Mouse (Mus musculus) frontal cortex, postnatal 10 days (tissue): ENCODE data around the gene Nxph1.

Experiments used
- DNase-seq, 2 experiments: peaks; one replicate each; pipeline ENCODE4 v3.0.0; 2022; ENCODE audit warnings: low spot score in 2 of 2, mixed read lengths in 1 of 2

The Nxph1 gene

DNA sequence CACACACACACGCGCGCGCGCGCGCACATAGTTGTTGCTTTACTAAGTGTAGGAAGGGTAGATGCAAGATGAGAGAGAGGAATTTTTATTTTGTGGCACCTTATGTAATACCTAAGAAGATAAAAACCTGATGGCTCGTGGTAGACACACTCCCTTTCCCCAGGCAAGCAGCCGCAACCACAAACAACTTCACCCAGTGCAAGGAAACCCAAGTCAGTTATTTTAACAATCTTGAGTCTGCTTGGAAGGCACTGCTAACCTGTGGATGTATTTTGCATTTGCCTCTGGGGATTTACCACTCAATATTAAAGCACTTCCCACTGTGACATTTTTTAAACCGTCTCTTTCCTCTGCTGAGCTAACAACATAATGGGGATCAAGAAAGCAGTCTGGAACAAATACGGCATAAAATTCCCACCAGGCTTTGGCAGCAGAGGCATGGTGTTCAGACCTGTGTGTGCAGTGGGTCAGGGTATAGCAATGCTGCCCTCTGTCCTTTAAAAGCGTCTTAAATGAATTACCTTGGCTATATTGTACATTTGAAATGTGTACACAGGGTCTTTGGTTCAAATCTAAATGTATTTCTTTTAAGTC lies 176.2 kb downstream of the Nxph1 start:
- no peak for DNase-seq

DNA sequence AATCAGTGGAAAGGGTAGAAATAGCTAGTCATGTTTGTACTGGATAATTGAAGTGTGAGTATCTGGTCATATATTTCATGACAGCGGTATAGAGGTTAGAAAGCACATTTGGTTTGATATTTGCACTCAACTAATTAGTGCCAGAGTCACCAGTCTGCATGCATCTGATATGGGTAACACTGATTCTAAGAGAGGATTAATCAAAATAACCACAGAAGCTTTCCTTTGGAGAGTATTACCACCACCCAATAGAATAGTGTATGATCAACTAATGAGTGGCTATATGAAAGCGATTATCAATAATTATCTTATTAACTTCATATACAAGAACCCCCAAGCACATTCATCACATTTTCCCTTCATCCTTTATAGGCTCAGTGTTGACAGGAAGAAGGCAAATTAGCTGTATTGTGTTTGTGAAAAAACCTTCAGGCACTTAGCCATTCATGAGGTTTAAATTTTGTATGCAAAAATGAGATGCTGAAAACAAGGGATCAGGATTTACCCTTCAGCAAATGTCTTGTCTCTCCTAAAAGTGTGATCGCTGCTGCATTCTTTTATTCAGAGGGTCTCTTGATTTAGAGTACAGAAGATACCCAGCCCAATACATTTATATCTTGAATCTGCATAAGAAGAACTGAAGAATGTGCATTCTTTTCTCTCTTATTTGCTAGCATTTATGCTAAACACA lies 185.5 kb downstream of the Nxph1 start:
- DNase-seq = no peak

DNA sequence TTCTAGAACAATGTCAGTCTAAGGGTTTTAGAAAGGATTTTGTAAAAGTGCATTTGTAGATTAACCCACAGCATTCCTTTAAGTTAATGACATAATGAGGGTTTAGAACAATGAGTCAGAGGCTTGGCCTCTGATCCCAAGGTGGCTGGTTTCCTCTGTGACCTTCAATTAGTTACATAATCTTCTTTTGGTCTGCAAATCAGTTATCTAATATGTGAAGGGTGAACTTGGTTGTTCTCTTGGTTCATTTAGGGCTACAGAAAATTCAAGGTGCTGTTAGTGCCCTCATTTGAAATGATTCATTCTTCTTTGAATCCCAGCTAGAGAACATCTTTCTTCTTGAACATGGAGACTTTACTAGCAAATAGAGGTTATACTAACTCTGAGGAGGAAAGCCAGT lies 199.7 kb downstream of the Nxph1 start:
- DNase-seq = no peak

DNA sequence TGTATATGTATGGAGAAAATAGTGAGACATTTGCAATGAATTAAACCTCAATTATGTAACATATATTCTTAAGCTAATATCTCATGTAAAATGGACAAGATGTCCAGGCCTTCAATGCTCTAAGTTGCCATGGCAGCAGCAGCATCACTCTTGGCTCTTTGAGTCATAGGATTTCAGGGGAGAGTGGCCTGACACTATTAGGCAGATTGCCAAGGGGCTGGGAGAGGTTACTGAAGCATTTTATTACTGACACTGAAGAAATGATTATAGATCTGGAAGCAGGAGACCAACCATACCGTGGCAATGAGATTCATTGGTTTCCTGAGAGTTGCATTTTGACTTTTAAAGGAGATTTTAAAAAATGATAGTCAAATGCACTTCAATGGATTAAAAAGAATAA lies 201.6 kb downstream of the Nxph1 start:
- no peak for DNase-seq

DNA sequence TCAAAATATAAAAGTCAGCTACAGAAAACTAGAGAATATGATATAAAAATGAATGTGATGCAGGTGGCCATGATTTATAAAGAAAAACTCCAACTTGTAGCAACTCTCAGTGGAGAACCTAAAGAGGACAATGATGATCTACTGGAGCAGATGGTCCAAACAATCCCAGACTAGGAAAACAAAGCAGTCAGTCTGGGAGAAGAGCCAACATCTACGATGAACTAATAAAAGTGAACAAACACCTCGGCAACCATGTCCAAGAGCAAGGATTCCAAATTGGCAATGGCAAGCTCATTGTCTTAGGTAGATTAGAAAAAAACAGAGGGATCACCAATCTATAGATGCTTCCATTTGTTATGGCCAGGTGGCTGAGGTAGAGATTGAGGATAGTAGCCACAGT lies 211.0 kb downstream of the Nxph1 start:
- no peak for DNase-seq

DNA sequence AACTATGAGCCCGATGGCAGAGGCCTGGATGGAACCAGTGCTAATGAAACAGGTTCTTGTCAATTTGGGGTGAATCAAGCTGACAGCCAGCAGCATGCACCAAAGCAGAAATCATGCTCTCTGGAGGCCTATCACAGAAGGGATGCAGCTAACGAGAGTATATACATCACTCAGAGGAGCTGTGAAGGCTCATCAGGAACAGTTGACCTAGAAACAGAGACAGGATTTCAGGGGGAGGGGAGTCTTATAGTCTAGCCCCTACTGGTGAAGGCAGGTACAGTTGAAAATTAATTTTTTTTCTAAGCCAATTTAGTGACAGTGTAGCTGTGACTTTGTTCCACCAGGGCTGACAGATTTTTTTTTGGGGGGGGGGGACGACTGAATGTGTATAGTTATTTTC lies 234.2 kb downstream of the Nxph1 start:
- no peak for DNase-seq

DNA sequence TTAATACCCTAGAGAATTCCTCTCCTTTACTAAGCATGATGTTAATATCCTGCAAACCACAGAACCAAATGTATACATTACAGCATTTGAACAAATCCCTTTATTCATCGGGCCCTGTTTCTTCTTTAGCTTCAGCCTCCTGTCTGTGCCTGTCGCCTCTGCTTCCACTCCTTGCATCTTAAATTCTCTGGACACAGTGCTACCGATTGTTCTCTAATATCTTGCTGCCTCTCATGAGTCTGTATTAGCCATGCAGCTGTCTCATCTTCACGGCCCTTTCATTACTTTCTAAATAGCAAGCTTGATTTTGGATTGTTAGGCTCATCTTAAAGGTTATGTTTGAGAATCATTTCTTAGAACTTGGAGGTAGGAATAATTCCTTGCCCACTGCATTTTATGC lies 262.5 kb downstream of the Nxph1 start:
- no peak for DNase-seq

DNA sequence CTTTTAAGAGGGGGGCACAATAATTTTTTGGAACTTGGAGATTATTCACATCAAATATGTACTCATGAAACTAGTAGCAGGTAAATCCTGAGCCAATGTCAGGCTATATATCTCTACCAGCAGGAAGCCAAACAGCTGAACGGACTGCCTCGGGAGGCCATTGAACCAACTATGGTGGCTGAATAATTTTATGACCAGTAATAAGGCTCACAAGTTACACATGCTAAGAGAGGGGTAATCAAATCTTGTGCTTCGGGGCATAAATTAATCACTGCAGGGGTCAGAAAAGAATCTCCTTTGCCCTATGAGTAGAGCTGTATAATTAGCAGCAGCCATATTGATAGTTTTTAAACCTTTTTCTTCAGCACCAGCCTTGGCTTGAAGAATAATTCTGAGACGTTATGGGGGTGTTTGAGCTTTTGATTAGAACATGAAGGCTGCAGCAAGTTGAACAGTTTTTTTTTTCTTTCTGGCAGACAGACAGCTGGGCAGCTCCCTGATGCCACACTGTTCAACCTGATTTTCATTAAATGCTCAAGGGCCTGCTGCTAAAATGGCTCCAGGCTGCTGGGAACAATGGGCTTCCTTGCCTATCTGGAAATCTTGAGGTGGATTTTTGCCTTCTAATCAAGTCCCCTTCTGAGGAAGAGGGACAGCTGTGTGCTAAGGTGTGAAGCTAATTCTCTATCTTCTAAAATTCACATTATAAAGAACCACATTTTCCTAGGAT lies 272.7 kb downstream of the Nxph1 start:
- no peak for DNase-seq

DNA sequence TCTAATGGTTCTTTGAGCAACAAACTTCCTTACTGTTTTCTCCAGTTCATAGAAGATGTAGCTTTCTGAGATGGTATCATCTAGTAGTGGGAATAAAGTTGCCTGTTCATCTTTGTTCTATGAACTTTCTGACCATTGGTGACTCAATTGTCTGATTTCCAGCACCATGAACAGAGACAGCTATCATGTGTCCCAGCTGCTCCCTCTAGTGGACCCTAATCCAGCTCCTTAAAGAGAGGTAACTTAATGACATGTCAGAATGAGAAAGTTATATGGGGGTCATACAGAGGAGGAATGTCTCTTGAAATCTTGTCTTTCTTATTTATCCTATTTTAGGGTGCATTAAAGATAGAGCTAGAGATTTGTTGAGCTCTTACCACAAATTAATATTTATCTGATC lies 286.6 kb downstream of the Nxph1 start:
- no peak for DNase-seq

DNA sequence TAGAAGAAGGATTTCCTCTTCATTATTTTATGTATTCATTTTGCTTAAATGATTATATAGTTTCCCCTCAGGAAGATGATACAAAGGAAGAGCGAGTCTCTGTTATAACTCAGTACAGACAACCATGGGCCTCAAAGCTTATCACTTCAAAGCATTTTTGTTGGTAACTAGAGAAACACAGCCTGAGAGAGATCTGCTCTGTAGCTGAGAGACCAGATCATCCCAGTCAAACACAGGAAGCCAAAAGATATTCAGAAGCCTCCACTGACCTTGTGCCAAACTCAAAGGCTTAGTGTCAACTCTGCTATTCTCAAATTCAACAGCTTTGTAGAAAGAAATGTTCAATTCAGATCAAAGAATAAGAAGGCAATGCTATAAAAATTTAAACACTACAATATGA lies 319.8 kb downstream of the Nxph1 start:
- DNase-seq = no peak
